Mouse (Mus musculus) fat pad, adult 2 months (tissue): ENCODE results near the gene Proz.
"Not testable (repeated sequence)": the region's sequence is repeated elsewhere in the genome, so short reads cannot be mapped to it uniquely, and the experiment has no call there.

Experiments
- DNase-seq: peaks from one replicate; pipeline ENCODE4 v3.0.0-alpha.2; 2011; ENCODE audit warnings: low read depth, low spot score; ENCODE audit errors: extremely low read depth

Gene Proz

GRCm38 (mm10) chr8:13060441-13061150 is at the start of gene Proz:
Gene Proz, plus strand, starts transcription at chr8:13060914.
- no peak for DNase-seq

GRCm38 (mm10) chr8:13019560-13019959 is 41.2 kb upstream of the Proz start:
- no peak for DNase-seq

- DNase-seq, result no peak
These were observed 38.9 kb upstream of the Proz start for GRCm38 (mm10) chr8:13021830-13022229.

GRCm38 (mm10) chr8:13025487-13026224 is 35.1 kb upstream of the Proz start, which contains the start of gene F7:
Gene F7, plus strand, starts transcription at chr8:13026034.
- no peak for DNase-seq

GRCm38 (mm10) chr8:13027615-13028014 is 33.1 kb upstream of the Proz start:
- DNase-seq, result no peak

- peak; percentile 7 for DNase-seq
These were observed 32.2 kb upstream of the Proz start for GRCm38 (mm10) chr8:13028482-13028881.

GRCm38 (mm10) chr8:13036346-13036812 is 24.3 kb upstream of the Proz start:
- DNase-seq, result no peak

- DNase-seq, result no peak
These were observed 23.7 kb upstream of the Proz start, which contains the start of gene F10 for GRCm38 (mm10) chr8:13037015-13037414. Gene F10, plus strand, starts transcription at chr8:13037308.

GRCm38 (mm10) chr8:13037569-13037968 is 23.1 kb upstream of the Proz start:
- no peak for DNase-seq

GRCm38 (mm10) chr8:13039054-13039453 is 21.7 kb upstream of the Proz start:
- no peak for DNase-seq

- DNase-seq, result no peak
These were observed 19.3 kb upstream of the Proz start for GRCm38 (mm10) chr8:13041459-13041858.

- no peak for DNase-seq
These were observed 13.1 kb upstream of the Proz start for GRCm38 (mm10) chr8:13047652-13048051.

- DNase-seq, result no peak
These were observed 10.2 kb upstream of the Proz start for GRCm38 (mm10) chr8:13050550-13050949.

GRCm38 (mm10) chr8:13057351-13057750 is 3.4 kb upstream of the Proz start:
- DNase-seq, result no peak

GRCm38 (mm10) chr8:13063112-13063511 is 2.4 kb downstream of the Proz start:
- no peak for DNase-seq

- no peak for DNase-seq
These were observed 12.5 kb downstream of the Proz start for GRCm38 (mm10) chr8:13073255-13073654.

GRCm38 (mm10) chr8:13075044-13075443 is 14.3 kb downstream of the Proz start:
- no peak for DNase-seq

- not testable (repeated sequence) for DNase-seq
These were observed 14.9 kb downstream of the Proz start for GRCm38 (mm10) chr8:13075579-13075978.

GRCm38 (mm10) chr8:13077542-13077941 is 16.8 kb downstream of the Proz start:
- DNase-seq, result no peak

- DNase-seq, result no peak
These were observed 44.0 kb downstream of the Proz start for GRCm38 (mm10) chr8:13104691-13105086.

- DNase-seq, result no peak
These were observed 44.6 kb downstream of the Proz start, which contains the start of the genes Pcid2 and Cul4a for GRCm38 (mm10) chr8:13105087-13105881. Gene Pcid2, minus strand, starts transcription at chr8:13105459. Gene Cul4a, plus strand, starts transcription at chr8:13105621.
